Mouse (Mus musculus): Measurements from ENCODE around the gene Gfod1.

- TF ChIP-seq POLR2A (IDR thresholded peaks at IDR 0.05; ENCODE audit: control insufficient read depth, extremely low read depth, insufficient read depth, low read length, poor library complexity) (no peak), CTCF (IDR thresholded peaks at IDR 0.05; ENCODE audit: borderline replicate concordance, control insufficient read depth, extremely low read depth, insufficient read depth, low read length, poor library complexity) (no peak)
Observed at GRCm38 (mm10) chr13:43177317-43177716, 126.7 kb downstream of the Gfod1 start.
